Mouse (Mus musculus) large intestine, adult 2 months (tissue): ENCODE measurements around the gene Smim5. TPM values are rescaled to one million over a fixed set of nuclear protein-coding genes. Genes with fewer than 3 reads are reported as not detected.

Experiments used
- polyA plus RNA-seq: library from polyadenylated mRNA; depleted of rRNA; stranded (reverse); fragments of >200 nt; gene quantifications from 2 replicates; pipeline ENCODE4 v1.2.3, GENCODE M21; 2012; rRNA removed

The Smim5 gene
- polyA plus RNA-seq, 1 experiment = 6.3 TPM

Other genes with a start within 250 kb of the Smim5 start
- 38.7 and 43.6 TPM in 2 replicates for gene Grb2, start 191.4 kb upstream of the Smim5 start, polyA plus RNA-seq
- gene Tmem94, start 134.5 kb upstream of the Smim5 start, polyA plus RNA-seq = 57.9 and 85.8 TPM in 2 replicates
- gene Caskin2, start 86.3 kb upstream of the Smim5 start, polyA plus RNA-seq = 31.3 and 42.0 TPM in 2 replicates
- gene Tsen54, start 85.2 kb upstream of the Smim5 start, polyA plus RNA-seq = 31.4 and 31.5 TPM in 2 replicates
- gene Llgl2, start 75.9 kb upstream of the Smim5 start, polyA plus RNA-seq = 191 and 194 TPM in 2 replicates
- 696 and 883 TPM in 2 replicates for gene Myo15b, start 41.6 kb upstream of the Smim5 start, polyA plus RNA-seq
- 37.5 and 45.5 TPM in 2 replicates for gene Smim6, start 12.1 kb downstream of the Smim5 start, polyA plus RNA-seq
- gene Sap30bp, start 33.3 kb downstream of the Smim5 start, polyA plus RNA-seq = 17.3 and 20.7 TPM in 2 replicates
- 16.0 and 16.5 TPM in 2 replicates for gene Recql5, start 33.5 kb downstream of the Smim5 start, polyA plus RNA-seq
- gene Itgb4, start 74.7 kb downstream of the Smim5 start, polyA plus RNA-seq = 40.1 and 62.1 TPM in 2 replicates
- gene Galk1, start 112.8 kb downstream of the Smim5 start, polyA plus RNA-seq = 26.3 and 32.0 TPM in 2 replicates
- 265 and 273 TPM in 2 replicates for gene H3f3b, start 128.0 kb downstream of the Smim5 start, polyA plus RNA-seq
- gene Unk, start 130.4 kb downstream of the Smim5 start, polyA plus RNA-seq = 18.8 and 26.0 TPM in 2 replicates
- 8.0 and 8.6 TPM in 2 replicates for gene Unc13d, start 178.0 kb downstream of the Smim5 start, polyA plus RNA-seq
- gene Wbp2, start 187.0 kb downstream of the Smim5 start, polyA plus RNA-seq = 166 and 197 TPM in 2 replicates
- gene Trim47, start 227.2 kb downstream of the Smim5 start, polyA plus RNA-seq = 19.1 and 23.7 TPM in 2 replicates
- gene Trim65, start 231.2 kb downstream of the Smim5 start, polyA plus RNA-seq = 11.1 and 16.3 TPM in 2 replicates
- 55.2 and 61.2 TPM in 2 replicates for gene Mrpl38, start 238.9 kb downstream of the Smim5 start, polyA plus RNA-seq